8 mouse cellular contexts compared by ENCODE assay signal in the genomic region with DNA sequence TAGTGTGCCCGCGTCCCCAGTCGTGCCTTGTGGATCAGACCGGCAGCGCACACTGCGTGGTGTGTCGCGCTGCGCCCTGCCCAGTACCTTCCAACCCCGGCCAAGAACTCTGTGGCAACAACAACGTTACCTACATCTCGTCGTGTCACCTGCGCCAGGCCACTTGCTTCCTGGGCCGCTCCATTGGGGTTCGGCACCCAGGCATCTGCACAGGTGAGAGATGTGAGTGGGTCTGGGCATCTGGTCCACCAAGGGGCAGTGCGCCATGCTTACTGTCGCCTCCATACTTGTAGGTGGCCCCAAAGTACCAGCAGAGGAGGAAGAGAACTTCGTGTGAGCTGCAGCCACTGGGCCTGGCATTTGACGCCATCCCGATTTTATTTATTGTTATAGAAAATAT. TPM values are rescaled to one million over a fixed set of nuclear protein-coding genes. Genes with fewer than 3 reads are reported as not detected.
DNase-seq lines count a peak whose midpoint lies in the region; ATAC-seq and TF ChIP-seq lines count a peak whose summit lies in the region.

No protein-coding gene starts in this region.

- H3K4me1 ChIP-seq in heart, postnatal 0 days (ENCODE audit: control insufficient read depth, insufficient read depth) = peaks cover 7% of the 10 kb centered on the region
- peaks cover 0 to 8% of the 10 kb centered on the region in 2 experiments; a peak in 1 of 4 replicates for H3K4me1 ChIP-seq in MEL (ENCODE audit: control insufficient read depth in 1 of 2, insufficient read depth in 2 of 2, low read length in 2 of 2)
- H3K4me1 ChIP-seq in hindbrain, embryonic 10.5 days (replicated peaks) = peaks cover 47% of the 10 kb centered on the region

- TF ChIP-seq CTCF in heart, postnatal 0 days (IDR thresholded peaks at IDR 0.05; ENCODE audit: low read depth) = no peak
- TF ChIP-seq CTCF in MEL (IDR thresholded peaks at IDR 0.05 in 2 of 3, conservative IDR thresholded peaks at IDR 0.05 in 1 of 3; ENCODE audit: control insufficient read depth in 1 of 3, insufficient read depth in 1 of 3, low read depth in 2 of 3, low read length in 3 of 3, poor library complexity in 1 of 3, severe bottlenecking in 1 of 3) = no peak

- no peaks in the 10 kb centered on the region for H3K36me3 ChIP-seq in heart, postnatal 0 days (replicated peaks; ENCODE audit: control insufficient read depth, insufficient read depth, low read length)
- H3K36me3 ChIP-seq in MEL (ENCODE audit: control insufficient read depth in 1 of 2, insufficient read depth in 2 of 2, low read length in 2 of 2) = no peaks in the 10 kb centered on the region
- no peaks in the 10 kb centered on the region for H3K36me3 ChIP-seq in hindbrain, embryonic 10.5 days

- TF ChIP-seq EP300 in heart, postnatal 0 days (IDR thresholded peaks at IDR 0.05; ENCODE audit: low read depth) = no peak
- no peak for TF ChIP-seq EP300 in MEL (IDR thresholded peaks at IDR 0.05; ENCODE audit: low read depth in 1 of 2, low read length in 2 of 2)

- no peak for TF ChIP-seq RAD21 in MEL (IDR thresholded peaks at IDR 0.05; ENCODE audit: low read depth, low read length)

- no peak for TF ChIP-seq POLR2A in MEL (IDR thresholded peaks at IDR 0.05; ENCODE audit: control insufficient read depth in 1 of 2, insufficient read depth in 1 of 2, low read depth in 1 of 2, low read length in 2 of 2, poor library complexity in 1 of 2)

- peak overlapping the region; percentile 39; the same call in 1 of the 2 replicates for H3K4me3 ChIP-seq in heart, postnatal 0 days (ENCODE audit: low read depth, low read length)
- H3K4me3 ChIP-seq in MEL (ENCODE audit: control insufficient read depth in 1 of 2, insufficient read depth in 1 of 2, low read depth in 2 of 2, low read length in 2 of 2) = peak overlapping the region; percentile 6 to 71; a peak in 2 of 4 replicates
- peak overlapping the region; percentile 53 for H3K4me3 ChIP-seq in hindbrain, embryonic 10.5 days

- ATAC-seq in heart, postnatal 0 days (ENCODE audit: insufficient read depth, low read depth) = no peak
- ATAC-seq in megakaryocyte progenitor cell, adult 5-6 weeks (replicated peaks; ENCODE audit: poor library complexity) = 0 out of 2 replicates have a peak, but pooled peaks have one; percentile 0

- peaks cover 13% of the 10 kb centered on the region for H3K27me3 ChIP-seq in heart, postnatal 0 days (ENCODE audit: control insufficient read depth, insufficient read depth, low read length)
- H3K27me3 ChIP-seq in MEL (ENCODE audit: control insufficient read depth in 1 of 2, insufficient read depth in 2 of 2, low read length in 2 of 2) = no peaks in the 10 kb centered on the region
- H3K27me3 ChIP-seq in hindbrain, embryonic 10.5 days (ENCODE audit: insufficient read depth, poor library complexity, severe bottlenecking) = peaks cover 86% of the 10 kb centered on the region

- H3K27ac ChIP-seq in heart, postnatal 0 days (ENCODE audit: low read depth) = no peak overlapping the region
- no peak overlapping the region for H3K27ac ChIP-seq in MEL (ENCODE audit: control insufficient read depth, low read depth, low read length)
- H3K27ac ChIP-seq in hindbrain, embryonic 10.5 days = no peak overlapping the region

- H3K9me3 ChIP-seq in heart, postnatal 0 days (replicated peaks; ENCODE audit: control insufficient read depth, low read length) = no peaks in the 10 kb centered on the region
- no peaks in the 10 kb centered on the region for H3K9me3 ChIP-seq in MEL (replicated peaks; ENCODE audit: insufficient read depth, low read length)
- H3K9me3 ChIP-seq in hindbrain, embryonic 10.5 days = no peaks in the 10 kb centered on the region

- peak overlapping the region; percentile 67; the same call in 1 of the 2 replicates for H3K4me2 ChIP-seq in heart, postnatal 0 days (ENCODE audit: low read depth, low read length)

- H3K79me2 ChIP-seq in MEL (ENCODE audit: control insufficient read depth, insufficient read depth, low read length, poor library complexity) = no peaks in the 10 kb centered on the region

- no peak for DNase-seq in heart, postnatal 0 days (ENCODE audit: low spot score)
- no peak for DNase-seq in heart, postnatal 14 days
- no peak for DNase-seq in MEL (ENCODE audit: low read depth, low spot score)
- no peak for DNase-seq in hindbrain, embryonic 10.5 days (ENCODE audit: low spot score)
- DNase-seq in testis, postnatal 10 days (ENCODE audit: low spot score) = no peak
- DNase-seq in ovary, adult 18-20 months (ENCODE audit: low spot score) = no peak
- no peak for DNase-seq in embryo, embryonic 10.5 days (ENCODE audit: low spot score)

- H3K9ac ChIP-seq in heart, postnatal 0 days (replicated peaks; ENCODE audit: low read depth, low read length) = no peak overlapping the region
- H3K9ac ChIP-seq in MEL (ENCODE audit: control insufficient read depth, low read depth, low read length, poor library complexity, severe bottlenecking) = no peak overlapping the region

- 47% methylated on average over 21 of the region's 21 CpGs for WGBS in heart, postnatal 0 days
- WGBS in hindbrain, embryonic 10.5 days = 32% methylated on average over 21 of the region's 21 CpGs

- intact Hi-C loops in heart, postnatal 14 days (cut with DNase I) = loop anchor here (5.0 kb wide), 1 partner anchor 36 kb away; no protein-coding TSS in a partner anchor

TF ChIP-seq in MEL, 35 proteins besides CTCF, POLR2A, EP300 and RAD21 (continues in another document):
- TF ChIP-seq ZC3H11A (IDR thresholded peaks at IDR 0.05; ENCODE audit: low read depth, low read length) (no peak), KAT2A (conservative IDR thresholded peaks at IDR 0.05; ENCODE audit: low read depth, low read length) (no peak), HCFC1 (IDR thresholded peaks at IDR 0.05; ENCODE audit: low read depth, low read length) (no peak), MAFK (IDR thresholded peaks at IDR 0.05; ENCODE audit: borderline replicate concordance, low read depth, low read length) (no peak), GATA1 (IDR thresholded peaks at IDR 0.05; ENCODE audit: low read depth, low read length) (no peak)

RNA-seq across cellular contexts. Expression of a gene that starts 4.1 kb away (rescaled TPM):
- total RNA-seq in heart, postnatal 0 days (2014; rRNA removed; ENCODE audit: low replicate concordance) = 21.4 and 28.0 TPM in 2 replicates
- polyA plus RNA-seq in heart, postnatal 0 days (2015; fragmentation: Nextera tagmentation; extraction: Ambion mirVana) = 13.2 and 13.7 TPM in 2 replicates
- 1 to 10 TPM; 2.8 to 3.4 TPM for total RNA-seq in heart, postnatal 14 days (2021)
- 2.2 and 4.3 TPM in 2 replicates for total RNA-seq in MEL (2012; rRNA removed)
- 1 to 10 TPM in 1 of 2 experiments, not detected in 1; 7.1 TPM for polyA plus RNA-seq in MEL (2012; ENCODE audit: insufficient read depth in 1 of 2, insufficient read length in 2 of 2, low read depth in 1 of 2, low replicate concordance in 2 of 2, missing spikeins in 1 of 2)
- polyA plus RNA-seq in hindbrain, embryonic 10.5 days (2016; fragmentation: Nextera tagmentation; extraction: Ambion mirVana) = 1.7 and 1.8 TPM in 2 replicates
- total RNA-seq in megakaryocyte progenitor cell, adult 5-6 weeks (2015) = 1.6 and 2.7 TPM in 2 replicates
- 1.3 and 3.6 TPM in 2 replicates for total RNA-seq in megakaryocyte progenitor cell, adult 5-6 weeks (2017)

RNA-seq across cellular contexts. Expression of a gene that starts 9.6 kb away (rescaled TPM):
- 1.3 and 1.4 TPM in 2 replicates for total RNA-seq in heart, postnatal 0 days (2014; rRNA removed; ENCODE audit: low replicate concordance)
- polyA plus RNA-seq in heart, postnatal 0 days (2015; fragmentation: Nextera tagmentation; extraction: Ambion mirVana) = not detected in 2 replicates
- total RNA-seq in heart, postnatal 14 days (2021) = under 1 TPM in 1 of 2 experiments, not detected in 1; 0.51 TPM
- 0.39 and 0.50 TPM in 2 replicates for total RNA-seq in MEL (2012; rRNA removed)
- under 1 TPM in 1 of 2 experiments, not detected in 1; 0.70 TPM for polyA plus RNA-seq in MEL (2012; ENCODE audit: insufficient read depth in 1 of 2, insufficient read length in 2 of 2, low read depth in 1 of 2, low replicate concordance in 2 of 2, missing spikeins in 1 of 2)
- polyA plus RNA-seq in hindbrain, embryonic 10.5 days (2016; fragmentation: Nextera tagmentation; extraction: Ambion mirVana) = 0.10 TPM in 1 of 2 replicates, not detected in the other
- 160 and 189 TPM in 2 replicates for total RNA-seq in megakaryocyte progenitor cell, adult 5-6 weeks (2015)
- total RNA-seq in megakaryocyte progenitor cell, adult 5-6 weeks (2017) = 95.1 and 100.0 TPM in 2 replicates

RNA-seq across cellular contexts. Expression of a gene that starts 12.2 kb away (rescaled TPM):
- 31.2 and 52.3 TPM in 2 replicates for total RNA-seq in heart, postnatal 0 days (2014; rRNA removed; ENCODE audit: low replicate concordance)
- polyA plus RNA-seq in heart, postnatal 0 days (2015; fragmentation: Nextera tagmentation; extraction: Ambion mirVana) = 39.8 and 44.0 TPM in 2 replicates
- total RNA-seq in heart, postnatal 14 days (2021) = 10 to 100 TPM; 71.8 to 86.5 TPM
- 4.8 TPM in 2 replicates for total RNA-seq in MEL (2012; rRNA removed)
- polyA plus RNA-seq in MEL (2012; ENCODE audit: insufficient read depth in 1 of 2, insufficient read length in 2 of 2, low read depth in 1 of 2, low replicate concordance in 2 of 2, missing spikeins in 1 of 2) = 10 to 100 TPM in 1 of 2 experiments, not detected in 1; 15.5 TPM
- 142 and 175 TPM in 2 replicates for polyA plus RNA-seq in hindbrain, embryonic 10.5 days (2016; fragmentation: Nextera tagmentation; extraction: Ambion mirVana)
- 65.3 and 71.4 TPM in 2 replicates for total RNA-seq in megakaryocyte progenitor cell, adult 5-6 weeks (2015)
- total RNA-seq in megakaryocyte progenitor cell, adult 5-6 weeks (2017) = 43.4 and 53.4 TPM in 2 replicates

RNA-seq across cellular contexts. Expression of a gene that starts 14.4 kb away (rescaled TPM):
- 38.6 and 67.5 TPM in 2 replicates for total RNA-seq in heart, postnatal 0 days (2014; rRNA removed; ENCODE audit: low replicate concordance)
- 35.9 and 37.6 TPM in 2 replicates for polyA plus RNA-seq in heart, postnatal 0 days (2015; fragmentation: Nextera tagmentation; extraction: Ambion mirVana)
- total RNA-seq in heart, postnatal 14 days (2021) = 10 to 100 TPM; 25.9 to 26.7 TPM
- total RNA-seq in MEL (2012; rRNA removed) = 78.8 and 84.8 TPM in 2 replicates
- 100 to 1,000 TPM; 174 to 184 TPM for polyA plus RNA-seq in MEL (2012; ENCODE audit: insufficient read depth in 1 of 2, insufficient read length in 2 of 2, low read depth in 1 of 2, low replicate concordance in 2 of 2, missing spikeins in 1 of 2)
- 124 and 136 TPM in 2 replicates for polyA plus RNA-seq in hindbrain, embryonic 10.5 days (2016; fragmentation: Nextera tagmentation; extraction: Ambion mirVana)
- total RNA-seq in megakaryocyte progenitor cell, adult 5-6 weeks (2015) = 55.6 and 63.0 TPM in 2 replicates
- total RNA-seq in megakaryocyte progenitor cell, adult 5-6 weeks (2017) = 18.4 and 20.2 TPM in 2 replicates

RNA-seq across cellular contexts. Expression of a gene that starts 26.3 kb away (rescaled TPM):
- total RNA-seq in heart, postnatal 0 days (2014; rRNA removed; ENCODE audit: low replicate concordance) = not detected in 2 replicates
- 0.14 TPM in 1 of 2 replicates, not detected in the other for polyA plus RNA-seq in heart, postnatal 0 days (2015; fragmentation: Nextera tagmentation; extraction: Ambion mirVana)
- total RNA-seq in heart, postnatal 14 days (2021) = not detected
- 0.15 and 0.33 TPM in 2 replicates for total RNA-seq in MEL (2012; rRNA removed)
- under 1 TPM in 1 of 2 experiments, not detected in 1; 0.33 TPM for polyA plus RNA-seq in MEL (2012; ENCODE audit: insufficient read depth in 1 of 2, insufficient read length in 2 of 2, low read depth in 1 of 2, low replicate concordance in 2 of 2, missing spikeins in 1 of 2)
- polyA plus RNA-seq in hindbrain, embryonic 10.5 days (2016; fragmentation: Nextera tagmentation; extraction: Ambion mirVana) = 0.12 and 0.55 TPM in 2 replicates
- not detected in 2 replicates for total RNA-seq in megakaryocyte progenitor cell, adult 5-6 weeks (2015)
- total RNA-seq in megakaryocyte progenitor cell, adult 5-6 weeks (2017) = not detected in 2 replicates

Comparison
In these comparisons a context has a peak if more than half of its experiments do, and no peak if none do; other contexts are left out.
1. RNA of a gene that starts 9.6 kb away (total RNA-seq): 95.1 to 189 TPM in megakaryocyte progenitor cell, adult 5-6 weeks; 1.3 to 1.4 TPM in heart, postnatal 0 days, 0.51 TPM in heart, postnatal 14 days and 0.39 to 0.50 TPM in MEL; every median in the first group is over 10 times any median in the second.
2. Peak in every context shown above with its lines, with median percentiles within 50 percentile points of each other: H3K4me3 ChIP-seq.